Mouse (Mus musculus) bone marrow, adult 2 months (tissue): ENCODE data around the gene Zfand3. TPM values are rescaled to one million over a fixed set of nuclear protein-coding genes. Genes with fewer than 3 reads are reported as not detected.

Source experiments
- H3K27ac ChIP-seq: fragments of 200-500 bp; 2 replicates; pipeline ENCODE4 v1.5.1; 2012; ENCODE audit warnings: low read depth, mild to moderate bottlenecking, control low read depth, inconsistent platforms, low read length; ENCODE audit not compliant: control insufficient read depth, poor library complexity, insufficient read depth
- H3K4me1 ChIP-seq: fragments of 200-500 bp; 2 replicates; pipeline ENCODE4 v1.6.1; 2011; ENCODE audit warnings: low read length; ENCODE audit not compliant: control insufficient read depth, insufficient read depth
- H3K4me3 ChIP-seq: fragments of 200-500 bp; replicated peaks from 2 replicates; pipeline ENCODE3; 2011; ENCODE audit warnings: mild to moderate bottlenecking, low read depth, low read length, control low read depth; ENCODE audit not compliant: control insufficient read depth
- CTCF ChIP-seq: fragments of 200-500 bp; IDR thresholded peaks from 2 replicates; pipeline ENCODE4 v1.5.1; 2011; ENCODE audit warnings: low read length, control low read depth; ENCODE audit not compliant: control insufficient read depth, insufficient read depth
- POLR2A ChIP-seq: fragments of 200-500 bp; IDR thresholded peaks from 2 replicates; pipeline ENCODE4 v1.6.1; 2011; ENCODE audit warnings: low read depth, mild to moderate bottlenecking, control low read depth, low read length, borderline replicate concordance; ENCODE audit not compliant: control insufficient read depth
- WGBS: fragments of 180-500 bp; shearing (Covaris S2); methylation state at CpG from one replicate; pipeline ENCODE4 v1.1.7; 2018; 5-methylcytosine and 5-hydroxymethylcytosine counted together
- polyA plus RNA-seq: library from polyadenylated mRNA; stranded (reverse); fragments of >200 nt; gene quantifications from 2 replicates; pipeline ENCODE4 v1.2.4, GENCODE M21; 2011; ENCODE audit warnings: low replicate concordance; ENCODE audit not compliant: missing spikeins, insufficient read depth, insufficient read length

Gene Zfand3
- polyA plus RNA-seq, 1 experiment, result 46.6 TPM

DNA sequence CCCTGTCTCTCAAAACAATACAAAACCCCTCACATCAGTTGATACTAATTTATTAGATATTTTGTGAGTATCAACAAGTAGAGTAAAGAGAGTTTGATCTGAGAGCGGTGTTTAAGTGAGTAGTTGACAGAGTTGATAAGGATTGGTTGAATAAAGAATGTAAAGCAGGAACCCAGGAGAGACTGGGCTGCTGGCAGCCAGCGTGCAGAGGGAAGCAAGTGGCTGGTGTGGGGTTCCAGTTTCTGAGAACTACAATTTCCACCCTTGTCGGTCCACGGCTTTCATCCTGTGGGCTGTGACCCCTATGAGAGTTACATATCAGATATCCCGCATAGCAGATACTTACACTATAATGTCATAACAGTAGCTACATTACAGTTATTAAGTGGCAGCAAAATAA, 158.4 kb downstream of the Zfand3 start:
- Histone ChIP-seq H3K4me1 (no peaks in the 10 kb centered on the region; the same call in 1 of the 2 replicates), H3K27ac (no peak overlapping the region), H3K4me3 (no peak overlapping the region)
- TF ChIP-seq CTCF, result no peak
- no peak for TF ChIP-seq POLR2A
- 22% methylated on average over 5 of the region's 5 CpGs for WGBS

DNA sequence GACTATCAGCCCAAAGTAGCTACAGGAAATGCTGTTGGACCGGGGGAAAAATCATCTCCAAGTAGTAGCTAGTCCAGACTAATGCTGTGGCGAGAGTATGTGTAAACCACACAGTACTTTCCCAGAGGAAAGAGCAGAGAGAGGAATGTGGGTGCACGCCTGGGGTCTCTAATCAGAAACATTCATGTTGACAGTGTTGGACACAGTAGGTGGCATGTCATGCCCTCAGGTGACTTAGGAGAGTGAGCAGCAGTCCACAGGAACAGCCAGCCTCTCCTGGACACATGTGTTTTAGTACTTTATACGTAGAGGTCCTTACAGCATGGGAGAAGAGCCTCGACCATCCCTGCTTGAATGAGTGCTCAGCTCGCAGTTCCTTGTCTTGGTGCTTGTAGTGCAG, 159.3 kb downstream of the Zfand3 start:
- no peak overlapping the region for H3K4me3 ChIP-seq
- TF ChIP-seq CTCF, result no peak
- TF ChIP-seq POLR2A, result no peak

DNA sequence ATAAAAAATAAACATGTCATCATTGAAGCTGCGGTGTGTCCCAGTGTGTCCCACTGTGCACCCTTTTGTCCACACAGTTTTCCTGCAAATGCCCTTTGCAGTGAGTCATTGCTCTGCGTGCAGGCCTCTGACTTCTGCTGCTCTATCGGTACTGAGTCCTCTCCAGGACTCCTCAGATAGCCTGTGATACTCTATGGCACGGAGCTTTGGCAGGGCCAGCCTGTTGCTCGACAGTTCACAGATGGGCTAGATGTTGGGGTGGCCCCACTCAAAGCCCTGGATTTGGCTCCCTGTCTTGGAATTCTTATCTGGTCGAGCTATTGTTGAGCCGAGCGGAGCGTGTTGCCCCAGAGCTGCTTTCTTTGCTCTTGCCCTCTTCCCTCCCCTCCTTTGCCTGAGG, 160.3 kb downstream of the Zfand3 start:
- WGBS, result 88% methylated on average over 9 of the region's 9 CpGs
- TF ChIP-seq CTCF, result no peak
- TF ChIP-seq POLR2A, result no peak
- Histone ChIP-seq H3K27ac (no peak overlapping the region), H3K4me1 (no peaks in the 10 kb centered on the region; the same call in 1 of the 2 replicates), H3K4me3 (no peak overlapping the region)

More for the DNA sequence above, 159.3 kb downstream of the Zfand3 start:
- Histone ChIP-seq H3K27ac (no peak overlapping the region), H3K4me1 (no peaks in the 10 kb centered on the region; the same call in 1 of the 2 replicates)
- 71% methylated on average over 6 of the region's 6 CpGs for WGBS

DNA sequence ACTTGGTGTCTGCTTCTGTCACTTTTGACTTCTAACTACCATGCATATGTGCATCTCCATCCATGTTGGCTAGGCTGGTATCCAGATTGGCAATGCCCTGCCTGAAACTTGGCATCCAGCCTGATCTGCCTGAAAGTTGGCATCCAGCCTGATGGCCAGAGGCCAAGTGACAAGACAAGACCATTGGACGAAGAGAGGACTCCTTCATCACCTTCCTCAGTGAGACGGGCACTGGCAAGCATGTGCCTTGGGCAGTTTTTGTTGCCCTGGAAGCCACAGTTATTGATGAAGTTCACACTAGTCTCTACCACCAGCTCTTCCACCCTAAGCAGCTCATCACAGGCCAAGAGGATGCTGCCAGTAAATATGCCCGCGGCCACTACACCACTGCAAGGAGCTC, 172.9 kb downstream of the Zfand3 start:
- no peak overlapping the region for H3K27ac ChIP-seq
- WGBS, result 79% methylated on average over 4 of the region's 4 CpGs
- TF ChIP-seq CTCF (no peak), POLR2A (no peak)
- no peak overlapping the region for H3K4me3 ChIP-seq
- no peaks in the 10 kb centered on the region for H3K4me1 ChIP-seq

DNA sequence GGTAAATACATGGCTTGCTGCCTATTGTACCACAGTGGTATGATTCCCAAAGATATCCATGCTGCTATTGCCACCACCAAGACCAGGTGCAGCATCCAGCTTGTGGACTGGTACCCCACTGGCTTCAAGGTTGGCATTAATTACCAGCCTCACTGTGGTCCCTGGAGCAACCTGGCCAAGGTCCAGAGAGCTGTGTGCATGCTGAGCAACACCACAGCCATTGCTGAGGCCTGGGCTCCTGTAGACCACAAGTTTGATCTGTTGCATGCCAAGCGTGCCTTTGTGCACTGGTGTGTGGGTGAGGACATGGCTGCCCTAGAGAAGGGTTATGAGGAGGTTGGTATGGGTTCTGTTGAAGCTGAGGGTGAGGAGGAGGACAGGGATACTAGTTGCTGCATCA, 173.9 kb downstream of the Zfand3 start:
- WGBS, result 73% methylated on average over 1 of the region's 1 CpGs
- TF ChIP-seq POLR2A, result no peak
- TF ChIP-seq CTCF, result no peak
- Histone ChIP-seq H3K27ac (no peak overlapping the region), H3K4me3 (no peak overlapping the region), H3K4me1 (no peaks in the 10 kb centered on the region)

DNA sequence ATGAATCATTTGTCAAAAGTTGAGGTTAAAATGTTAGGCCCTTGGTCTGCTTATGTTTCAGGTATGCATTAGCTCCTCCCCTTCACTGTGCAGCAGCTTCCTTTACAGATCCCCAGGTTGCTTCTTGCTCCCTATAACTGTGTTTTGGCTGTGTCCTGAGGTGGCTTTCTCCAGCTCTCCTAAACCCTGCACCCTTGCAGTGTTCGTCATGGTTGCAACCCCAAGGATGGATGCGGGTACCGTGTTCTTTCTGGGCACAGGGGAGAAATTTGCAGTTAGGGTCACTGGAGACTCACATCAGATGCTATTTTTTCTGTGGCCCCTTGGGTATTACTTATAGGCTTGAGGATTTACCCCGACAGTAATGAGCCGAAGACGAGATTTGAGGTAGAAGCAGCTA, 175.7 kb downstream of the Zfand3 start:
- 89% methylated on average over 6 of the region's 6 CpGs for WGBS
- Histone ChIP-seq H3K4me3 (no peak overlapping the region), H3K27ac (no peak overlapping the region), H3K4me1 (no peaks in the 10 kb centered on the region)
- TF ChIP-seq CTCF (no peak), POLR2A (no peak)

DNA sequence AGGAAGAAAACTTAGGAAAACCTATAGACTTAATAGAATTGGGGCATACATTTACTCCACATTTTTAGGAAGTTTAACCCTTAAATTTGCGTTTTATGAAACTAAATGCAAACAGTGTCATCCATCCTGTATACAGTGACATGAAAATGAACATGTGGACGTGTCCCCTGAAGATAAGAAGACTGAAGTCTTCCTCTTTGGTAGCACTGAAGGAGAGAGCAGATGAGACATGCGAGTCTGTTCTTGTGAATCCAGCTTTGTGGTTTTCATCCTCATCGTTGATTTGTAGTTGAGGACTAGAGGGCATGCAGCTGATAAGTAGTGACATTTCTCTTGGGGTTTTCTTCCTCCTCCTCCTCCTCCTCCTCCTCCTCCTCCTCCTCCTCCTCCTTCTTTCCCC, 177.0 kb downstream of the Zfand3 start:
- 52% methylated on average over 4 of the region's 4 CpGs for WGBS
- H3K4me3 ChIP-seq, result no peak overlapping the region
- no peak overlapping the region for H3K27ac ChIP-seq
- TF ChIP-seq POLR2A, result no peak
- TF ChIP-seq CTCF, result no peak
- no peaks in the 10 kb centered on the region for H3K4me1 ChIP-seq

DNA sequence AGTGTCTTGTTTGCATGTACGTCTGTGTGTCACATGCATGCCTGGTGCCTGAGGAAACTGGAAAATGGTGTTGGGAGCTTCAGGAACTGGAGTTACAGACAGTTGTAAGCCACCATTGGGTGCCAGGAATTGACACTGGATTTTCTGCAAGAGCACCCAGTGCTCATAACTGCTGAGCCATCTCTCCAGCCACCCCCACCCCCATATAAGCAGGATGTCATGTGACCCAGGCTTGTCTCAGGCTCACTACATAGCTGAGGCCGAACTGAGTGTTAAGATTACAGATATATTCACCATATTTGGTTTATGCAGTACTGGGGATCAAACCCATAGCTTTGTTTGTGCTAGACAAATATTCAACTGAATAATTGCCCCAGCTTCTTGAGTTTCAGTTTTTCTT, 177.5 kb downstream of the Zfand3 start:
- Histone ChIP-seq H3K4me1 (no peaks in the 10 kb centered on the region), H3K27ac (no peak overlapping the region), H3K4me3 (no peak overlapping the region)
- WGBS, result 64% methylated on average over 2 of the region's 2 CpGs
- TF ChIP-seq POLR2A (no peak), CTCF (no peak)

DNA sequence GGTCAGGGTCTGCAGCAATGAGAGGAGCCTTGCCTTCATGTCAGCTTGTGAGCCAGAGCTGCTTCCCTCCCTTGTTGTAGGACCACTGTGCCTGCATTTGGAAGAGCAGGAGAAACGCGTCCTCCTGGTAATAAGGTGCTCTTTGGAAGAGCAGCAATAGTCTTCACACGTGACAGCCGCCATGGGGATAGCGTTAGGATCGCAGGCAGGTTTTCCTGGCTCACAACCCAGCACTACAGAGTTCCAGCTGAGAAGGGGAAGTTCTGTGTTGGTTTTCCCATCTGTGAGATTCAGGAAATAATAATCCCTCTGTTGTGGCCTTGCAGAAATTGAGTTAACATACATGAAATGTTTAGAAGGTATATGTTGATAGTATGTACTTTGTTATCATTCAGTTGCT, 179.0 kb downstream of the Zfand3 start:
- WGBS, result 83% methylated on average over 6 of the region's 6 CpGs

More for the DNA sequence above, 179.0 kb downstream of the Zfand3 start:
- TF ChIP-seq POLR2A, result no peak
- no peak for TF ChIP-seq CTCF
- Histone ChIP-seq H3K27ac (no peak overlapping the region), H3K4me3 (no peak overlapping the region), H3K4me1 (no peaks in the 10 kb centered on the region)
